Mouse (Mus musculus): ENCODE measurements around the gene Acbd4. TPM values are rescaled to one million over a fixed set of nuclear protein-coding genes. Genes with fewer than 3 reads are reported as not detected.

The Acbd4 gene
- polyA plus RNA-seq, 1 experiment from 2014 or later: 8.5 TPM

DNA sequence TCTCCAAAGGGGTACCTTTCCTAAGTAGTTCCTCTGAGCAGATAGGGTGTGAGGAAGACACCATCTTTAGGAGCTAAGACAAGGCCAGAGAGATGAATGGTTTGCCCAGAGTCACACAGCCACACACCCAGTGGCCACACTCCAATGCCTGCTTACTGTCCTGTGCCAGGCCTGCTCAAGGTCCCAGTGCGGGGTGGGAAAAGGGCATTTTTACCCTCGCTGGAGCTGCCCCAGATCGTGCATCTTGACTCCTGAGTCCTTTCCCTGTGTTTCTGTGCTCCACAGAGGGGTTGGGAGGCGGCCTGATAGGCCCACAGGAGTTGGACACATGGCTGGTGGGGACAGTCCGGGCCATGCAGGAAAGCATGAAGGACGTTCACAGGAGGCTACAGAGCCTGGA lies 4.3 kb downstream of the Acbd4 start:
- Histone ChIP-seq H3K4me2 (no peak overlapping the region), H3K27me3 (peaks cover 36% of the 10 kb centered on the region), H3K4me3 (no peak overlapping the region), H3K9me3 (no peaks in the 10 kb centered on the region), H3K27ac (replicated peaks) (no peak overlapping the region), H3K9ac (no peak overlapping the region), H3K36me3 (no peaks in the 10 kb centered on the region), H3K4me1 (replicated peaks) (peaks cover 24% of the 10 kb centered on the region)
- WGBS: 82% methylated on average over 6 of the region's 6 CpGs
- no peak for ATAC-seq (ENCODE audit: low read depth)

DNA sequence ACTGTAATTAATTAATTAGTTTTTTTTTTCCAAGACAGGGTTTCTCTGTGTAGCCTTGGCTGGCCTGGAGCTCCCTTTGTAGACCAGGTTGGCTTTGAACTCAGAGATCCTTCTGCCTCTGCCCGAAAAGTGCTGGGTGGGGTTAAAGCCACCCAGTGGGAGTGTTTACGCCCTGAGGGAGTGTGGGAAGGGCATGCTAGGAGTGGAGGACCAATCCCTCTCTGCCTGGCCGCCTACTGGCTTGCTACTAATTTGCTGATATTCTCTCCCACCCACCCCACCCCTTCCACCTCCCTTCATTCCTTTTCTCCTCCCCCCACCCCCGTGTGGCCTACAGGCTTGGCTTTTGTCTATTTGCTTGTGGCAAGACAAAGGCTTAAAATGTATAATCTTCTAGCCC lies 4.9 kb downstream of the Acbd4 start:
- peaks cover 36% of the 10 kb centered on the region for H3K27me3 ChIP-seq
- ATAC-seq (ENCODE audit: low read depth): no peak
- 64% methylated on average over 4 of the region's 4 CpGs for WGBS
- H3K9ac ChIP-seq: no peak overlapping the region
- no peaks in the 10 kb centered on the region for H3K36me3 ChIP-seq
- no peak overlapping the region for H3K4me2 ChIP-seq
- H3K9me3 ChIP-seq: no peaks in the 10 kb centered on the region
- H3K4me1 ChIP-seq (replicated peaks): peaks cover 21% of the 10 kb centered on the region
- H3K4me3 ChIP-seq: no peak overlapping the region
- no peak overlapping the region for H3K27ac ChIP-seq (replicated peaks)

DNA sequence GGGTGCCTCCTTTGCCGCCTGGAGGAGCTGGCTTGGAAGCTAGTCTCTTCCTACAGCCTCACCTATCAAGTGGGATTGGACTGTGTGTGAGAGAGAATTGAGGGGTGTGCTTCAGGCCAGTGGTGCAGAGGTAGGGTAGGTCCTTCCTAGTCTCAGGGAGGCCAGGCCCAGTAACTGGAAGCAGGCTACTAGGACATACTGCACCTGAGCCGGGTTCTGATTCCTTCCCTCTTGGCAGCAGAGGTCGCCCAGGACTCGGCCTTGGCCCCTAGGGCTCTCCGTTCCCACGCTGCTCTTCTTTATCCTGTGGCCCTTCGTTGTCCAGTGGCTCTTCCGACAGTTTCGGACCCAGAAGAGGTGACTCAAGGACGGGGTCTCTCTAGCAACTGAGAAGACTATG lies 9.8 kb downstream of the Acbd4 start:
- peak overlapping the region; percentile 52 for H3K4me2 ChIP-seq
- 13% methylated on average over 10 of the region's 10 CpGs for WGBS
- ATAC-seq (ENCODE audit: low read depth): no peak
- H3K4me3 ChIP-seq: peak overlapping the region; percentile 29
- no peaks in the 10 kb centered on the region for H3K36me3 ChIP-seq
- no peak overlapping the region for H3K27ac ChIP-seq (replicated peaks)
- H3K27me3 ChIP-seq: peaks cover 42% of the 10 kb centered on the region
- no peaks in the 10 kb centered on the region for H3K9me3 ChIP-seq
- H3K4me1 ChIP-seq (replicated peaks): peaks cover 32% of the 10 kb centered on the region
- peak overlapping the region; percentile 52; the same call in 1 of the 2 replicates for H3K9ac ChIP-seq

DNA sequence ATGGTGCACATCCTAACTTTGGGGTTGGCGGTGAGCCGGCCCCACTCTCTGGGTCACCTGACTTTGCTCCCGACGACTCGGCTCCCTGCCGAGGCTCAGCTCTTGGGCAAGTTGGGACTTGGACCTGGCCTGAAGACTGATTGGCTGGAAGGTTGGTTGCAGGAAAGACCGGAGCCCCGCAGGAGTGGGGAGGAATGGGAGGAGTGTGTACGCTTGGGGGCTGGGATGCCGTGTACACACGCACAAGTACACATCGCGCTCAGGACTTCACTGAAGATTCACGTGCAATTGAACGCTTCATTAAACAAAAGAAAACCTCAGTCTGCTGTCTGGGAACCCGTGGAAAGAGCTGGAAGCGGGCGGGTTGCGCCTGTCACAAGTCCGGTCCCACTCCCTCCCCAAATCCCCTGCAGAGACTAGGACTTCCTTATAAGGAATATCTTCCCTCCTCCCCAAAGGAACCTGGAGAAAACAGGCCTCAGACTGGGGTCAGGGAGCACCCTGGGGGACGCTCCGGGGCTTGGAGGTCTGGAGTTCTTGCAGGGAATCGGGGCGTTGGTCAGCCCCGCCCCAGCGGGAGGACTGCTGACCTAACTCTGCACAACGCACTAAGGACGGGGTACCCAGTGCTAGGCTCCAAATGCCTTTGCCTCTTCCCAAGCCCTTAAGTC lies 10.5 kb downstream of the Acbd4 start:
- WGBS: 2% methylated on average over 28 of the region's 28 CpGs
- H3K9ac ChIP-seq: peak overlapping the region; percentile 52
- peak overlapping the region; percentile 29 for H3K4me3 ChIP-seq
- H3K4me2 ChIP-seq: peak overlapping the region; percentile 52
- H3K27ac ChIP-seq (replicated peaks): no peak overlapping the region
- H3K4me1 ChIP-seq (replicated peaks): peaks cover 34% of the 10 kb centered on the region
- no peaks in the 10 kb centered on the region for H3K36me3 ChIP-seq
- no peak for ATAC-seq (ENCODE audit: low read depth)
- peaks cover 42% of the 10 kb centered on the region for H3K27me3 ChIP-seq
- H3K9me3 ChIP-seq: no peaks in the 10 kb centered on the region

GRCm38 (mm10) chr11:103112552-103112912 lies 11.1 kb downstream of the Acbd4 start:
- Histone ChIP-seq H3K27me3 (peaks cover 42% of the 10 kb centered on the region), H3K4me3 (peak overlapping the region; percentile 29; the same call in 1 of the 2 replicates), H3K9ac (peak overlapping the region; percentile 52; the same call in 1 of the 2 replicates), H3K36me3 (no peaks in the 10 kb centered on the region), H3K4me2 (peak overlapping the region; percentile 52), H3K9me3 (no peaks in the 10 kb centered on the region), H3K4me1 (replicated peaks) (peaks cover 39% of the 10 kb centered on the region), H3K27ac (replicated peaks) (no peak overlapping the region)
- no peak for ATAC-seq (ENCODE audit: low read depth)
- 14% methylated on average over 9 of the region's 9 CpGs for WGBS

- Histone ChIP-seq H3K4me1 (replicated peaks) (peaks cover 44% of the 10 kb centered on the region), H3K27me3 (peaks cover 42% of the 10 kb centered on the region), H3K9ac (no peak overlapping the region), H3K4me2 (no peak overlapping the region), H3K36me3 (no peaks in the 10 kb centered on the region), H3K4me3 (no peak overlapping the region), H3K27ac (replicated peaks) (no peak overlapping the region), H3K9me3 (no peaks in the 10 kb centered on the region)
- ATAC-seq (ENCODE audit: low read depth): no peak
- WGBS: 47% methylated on average over 12 of the region's 12 CpGs
These were observed 11.5 kb downstream of the Acbd4 start for GRCm38 (mm10) chr11:103113005-103113404.

DNA sequence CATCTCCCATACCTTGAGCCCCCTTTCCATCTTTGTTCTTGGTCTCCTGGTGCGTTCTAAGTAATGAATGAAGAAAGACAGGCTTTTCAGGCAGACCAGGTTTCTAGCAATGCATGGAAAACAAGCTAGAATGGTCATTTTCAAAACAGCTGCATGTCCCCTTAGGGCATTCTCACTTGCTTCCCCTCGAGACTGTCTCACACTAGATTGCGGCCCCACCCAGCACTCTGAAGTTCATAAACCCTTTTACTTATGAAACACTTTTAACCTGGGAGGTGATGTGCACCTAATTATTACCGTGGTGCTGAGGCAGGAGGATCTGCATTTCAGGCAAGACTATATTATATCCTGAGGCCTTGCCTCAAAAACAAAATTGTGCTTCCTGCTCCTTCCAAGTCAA lies 12.3 kb downstream of the Acbd4 start:
- 65% methylated on average over 4 of the region's 4 CpGs for WGBS
- ATAC-seq (ENCODE audit: low read depth): no peak
- H3K4me2 ChIP-seq: no peak overlapping the region
- peaks cover 42% of the 10 kb centered on the region for H3K27me3 ChIP-seq
- no peaks in the 10 kb centered on the region for H3K36me3 ChIP-seq
- H3K9me3 ChIP-seq: no peaks in the 10 kb centered on the region
- H3K4me1 ChIP-seq (replicated peaks): peaks cover 52% of the 10 kb centered on the region
- no peak overlapping the region for H3K4me3 ChIP-seq
- no peak overlapping the region for H3K9ac ChIP-seq
- H3K27ac ChIP-seq (replicated peaks): no peak overlapping the region

DNA sequence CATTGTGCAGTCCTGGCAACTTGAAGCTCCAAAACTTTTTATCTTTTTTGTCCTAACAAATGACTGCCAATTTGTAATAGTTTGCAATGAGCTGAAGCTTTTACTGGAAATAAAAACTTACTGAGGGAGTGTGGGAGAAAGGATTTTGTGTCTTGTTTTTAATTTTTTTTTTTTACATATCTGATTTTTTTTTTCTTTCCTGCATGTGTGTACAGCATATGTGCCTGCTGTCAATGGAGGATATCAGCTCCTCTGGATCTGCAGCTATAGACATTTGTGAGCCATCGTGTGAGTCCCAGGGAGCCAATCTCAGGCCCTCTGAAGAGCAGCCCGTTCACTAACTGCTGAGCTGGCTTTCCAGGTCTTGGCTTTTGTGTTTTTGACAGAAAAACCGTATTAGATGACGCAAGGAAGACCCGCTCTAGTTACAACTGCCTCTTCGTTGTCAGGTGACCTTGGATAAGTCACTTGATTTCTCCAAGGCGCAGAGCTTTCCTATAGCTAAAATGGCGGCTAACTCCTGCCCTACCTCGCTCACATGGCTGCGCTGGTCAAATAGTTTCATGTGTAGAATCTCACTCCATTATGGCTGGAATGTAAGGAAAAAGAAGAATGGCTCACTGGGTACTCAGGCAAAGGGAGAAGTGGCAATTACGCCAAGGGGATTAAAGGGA lies 12.9 kb downstream of the Acbd4 start:
- Histone ChIP-seq H3K4me1 (replicated peaks) (peaks cover 56% of the 10 kb centered on the region), H3K4me3 (peak overlapping the region; percentile 60), H3K36me3 (no peaks in the 10 kb centered on the region), H3K9me3 (no peaks in the 10 kb centered on the region), H3K4me2 (peak overlapping the region; percentile 65), H3K9ac (peak overlapping the region; percentile 90), H3K27me3 (peaks cover 42% of the 10 kb centered on the region), H3K27ac (replicated peaks) (peak overlapping the region; percentile 91; the same call in 1 of the 2 replicates)
- no peak for ATAC-seq (ENCODE audit: low read depth)
- WGBS: 87% methylated on average over 11 of the region's 11 CpGs

DNA sequence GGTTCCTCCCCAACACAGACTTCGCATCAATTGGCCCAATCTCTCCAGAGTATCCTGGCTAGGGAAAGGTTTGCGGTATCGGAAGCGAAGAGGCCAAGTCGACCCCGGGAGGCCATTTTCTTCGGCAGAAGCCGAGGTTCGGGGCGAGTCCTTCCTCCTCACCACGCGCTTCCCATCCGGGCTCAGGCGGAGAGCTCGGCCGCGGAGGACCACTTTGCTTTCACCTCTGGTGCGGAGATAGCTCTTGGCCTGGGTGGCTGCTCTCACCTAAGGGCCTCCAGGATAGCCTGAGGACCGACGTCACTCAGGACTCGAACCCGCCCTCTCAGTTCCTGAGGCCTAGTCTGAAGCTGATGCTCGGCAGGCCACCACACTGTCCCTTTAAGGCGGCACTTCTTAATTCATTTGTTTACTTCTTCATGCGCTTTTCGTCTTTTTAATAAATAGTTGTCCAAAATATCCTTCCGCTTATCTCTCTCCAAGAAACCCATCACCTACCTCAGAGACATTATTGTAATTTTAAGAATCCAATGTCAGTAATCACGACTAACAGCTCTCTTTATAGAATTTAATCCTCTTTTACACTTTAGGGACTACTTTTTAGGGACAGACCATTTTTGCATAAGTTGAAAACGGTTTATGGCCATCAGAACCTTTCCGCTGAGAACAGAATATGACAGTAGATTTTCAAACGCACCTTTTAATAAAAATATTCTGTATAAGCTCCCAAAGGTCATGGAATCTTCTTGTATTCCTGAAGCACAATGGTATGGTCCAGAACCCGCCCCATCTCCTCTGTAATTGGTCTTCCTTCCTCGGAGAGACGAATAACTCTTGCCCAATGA lies 13.9 kb downstream of the Acbd4 start:
- 1% methylated on average over 34 of the region's 34 CpGs for WGBS
- peak; percentile 84 for ATAC-seq (ENCODE audit: low read depth)
- no peaks in the 10 kb centered on the region for H3K36me3 ChIP-seq
- H3K9ac ChIP-seq: peak overlapping the region; percentile 90
- peaks cover 56% of the 10 kb centered on the region for H3K4me1 ChIP-seq (replicated peaks)
- peak overlapping the region; percentile 91 for H3K27ac ChIP-seq (replicated peaks)
- peak overlapping the region; percentile 60 for H3K4me3 ChIP-seq
- no peaks in the 10 kb centered on the region for H3K9me3 ChIP-seq
- H3K27me3 ChIP-seq: peaks cover 37% of the 10 kb centered on the region
- peak overlapping the region; percentile 65 for H3K4me2 ChIP-seq

DNA sequence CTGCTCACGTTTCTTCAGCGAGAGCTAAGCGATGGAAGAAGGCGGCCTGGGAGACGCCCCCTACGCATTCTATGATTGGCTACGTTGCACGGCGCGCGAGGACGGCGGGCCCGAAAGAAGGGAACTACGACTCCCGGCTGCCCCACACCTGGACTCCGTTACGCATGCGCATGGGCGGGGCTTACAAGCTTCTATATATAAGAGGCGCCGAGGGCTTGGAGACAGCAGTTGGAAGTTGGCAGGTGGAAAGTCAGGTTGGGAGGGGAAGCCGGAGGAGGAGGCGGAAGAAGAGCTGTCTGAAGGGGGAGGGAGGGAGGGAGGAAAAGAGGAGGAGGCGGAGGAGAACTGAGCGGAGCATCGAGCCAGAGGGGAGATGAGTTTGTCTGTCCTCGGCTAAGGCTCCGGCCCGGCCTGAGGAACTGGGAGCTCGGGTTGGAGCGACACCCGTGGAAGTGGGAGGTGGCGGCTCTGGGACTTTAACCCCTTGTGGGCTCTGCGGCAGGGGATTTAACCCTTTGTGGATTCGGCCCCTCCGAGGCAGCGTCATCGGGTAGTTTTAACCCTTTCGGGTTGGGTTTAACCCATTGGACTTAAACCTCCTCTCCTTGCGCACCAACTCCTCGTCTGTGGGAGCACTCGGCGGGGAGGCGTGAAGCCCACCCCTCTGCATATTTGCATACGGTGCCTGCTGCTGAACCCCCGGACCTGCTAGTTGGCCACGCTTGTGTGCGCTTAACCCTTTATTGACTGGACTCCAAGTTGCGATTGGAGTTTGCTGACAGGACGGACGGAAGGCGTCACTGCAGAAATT lies 14.7 kb downstream of the Acbd4 start, which contains the start of gene Hexim1:
Gene Hexim1, plus strand, starts transcription at position 224 of the 811 bp plus-strand sequence.
- peak within 1 kb of the TSS; percentile 60 for H3K4me3 ChIP-seq
- under 1% methylated on average over 53 of the region's 53 CpGs for WGBS
- H3K4me1 ChIP-seq (replicated peaks): peaks cover 55% of the 10 kb centered on the region
- no peaks in the 10 kb centered on the region for H3K36me3 ChIP-seq
- peak within 1 kb of the TSS; percentile 93 for H3K27ac ChIP-seq (replicated peaks)
- peaks cover 29% of the 10 kb centered on the region for H3K27me3 ChIP-seq
- peak within 1 kb of the TSS; percentile 94 for H3K4me2 ChIP-seq
- peak; percentile 96 for ATAC-seq (ENCODE audit: low read depth)
- H3K9me3 ChIP-seq: no peaks in the 10 kb centered on the region
- peak within 1 kb of the TSS; percentile 90 for H3K9ac ChIP-seq

DNA sequence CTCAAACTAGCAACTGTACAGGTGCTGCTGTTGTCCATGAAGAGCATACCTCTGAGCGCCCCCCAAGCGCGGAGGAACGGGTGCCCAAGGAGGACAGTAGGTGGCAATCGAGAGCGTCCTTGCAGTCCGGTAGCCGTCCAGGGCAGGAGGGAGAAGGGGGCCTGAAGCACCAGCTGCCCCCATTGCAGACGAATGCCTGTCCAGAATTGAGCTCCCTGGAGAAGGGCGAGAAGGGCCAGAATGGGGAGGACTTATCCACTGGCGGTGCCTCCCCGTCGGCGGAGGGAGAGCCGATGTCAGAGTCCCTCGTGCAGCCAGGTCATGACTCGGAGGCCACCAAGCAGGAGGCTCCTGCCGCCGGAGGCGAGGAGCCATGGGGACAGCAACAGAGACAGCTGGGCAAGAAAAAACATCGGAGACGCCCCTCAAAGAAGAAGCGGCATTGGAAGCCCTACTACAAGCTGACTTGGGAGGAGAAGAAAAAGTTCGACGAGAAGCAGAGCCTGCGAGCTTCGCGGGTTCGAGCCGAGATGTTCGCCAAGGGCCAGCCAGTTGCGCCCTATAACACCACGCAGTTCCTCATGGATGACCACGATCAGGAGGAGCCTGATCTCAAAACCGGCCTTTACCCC lies 15.6 kb downstream of the Acbd4 start:
- peak overlapping the region; percentile 60 for H3K4me3 ChIP-seq
- H3K27me3 ChIP-seq: peaks cover 21% of the 10 kb centered on the region
- H3K27ac ChIP-seq (replicated peaks): peak overlapping the region; percentile 93
- H3K4me2 ChIP-seq: peak overlapping the region; percentile 94
- peak overlapping the region; percentile 81 for H3K9ac ChIP-seq
- no peaks in the 10 kb centered on the region for H3K9me3 ChIP-seq
- ATAC-seq (ENCODE audit: low read depth): peak; percentile 33
- no peaks in the 10 kb centered on the region for H3K36me3 ChIP-seq
- WGBS: under 1% methylated on average over 35 of the region's 35 CpGs
- H3K4me1 ChIP-seq (replicated peaks): peaks cover 46% of the 10 kb centered on the region

Data from neural tube, embryonic 13.5 days (tissue).